Mouse (Mus musculus) layer of hippocampus, postnatal 36 days (tissue): ENCODE results near the gene Arhgap44. TPM values are rescaled to one million over a fixed set of nuclear protein-coding genes. Genes with fewer than 3 reads are reported as not detected.

Source experiments
- DNase-seq, 2 experiments: peaks; one replicate each; pipeline ENCODE4 v3.0.0; 2022
- microRNA-seq, 2 experiments: library from miRNA; unstranded; fragments of <30 nt; microRNA quantifications; one replicate each; pipeline ENCODE4 v1.2.0; 2021
- total RNA-seq, 2 experiments: library from RNA; stranded (reverse); gene quantifications; 2 replicates each; pipeline ENCODE4 v1.2.3; 2021

Arhgap44 gene
- total RNA-seq, 2 experiments from 2014 or later = 111 to 114 TPM

DNA sequence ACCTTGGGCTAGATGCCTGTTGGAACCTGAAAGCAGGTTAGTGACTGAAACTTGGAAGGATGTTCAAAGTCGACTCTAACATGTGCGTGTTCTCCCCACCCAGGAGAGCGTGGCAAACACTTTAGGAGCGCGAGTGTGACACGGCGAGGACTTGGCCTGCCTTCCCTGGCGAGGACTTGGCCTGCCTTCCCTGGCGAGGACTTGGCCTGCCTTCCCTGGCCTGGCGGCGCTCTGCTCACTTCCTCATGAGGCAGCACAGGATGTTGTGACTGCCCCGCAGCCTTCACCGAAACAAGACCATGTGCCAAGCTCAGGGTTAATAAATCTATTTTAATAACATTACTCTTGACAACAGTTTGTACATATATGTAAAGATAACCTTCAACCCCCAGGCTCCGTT lies 161.0 kb downstream of the Arhgap44 start:
- no peak for DNase-seq

DNA sequence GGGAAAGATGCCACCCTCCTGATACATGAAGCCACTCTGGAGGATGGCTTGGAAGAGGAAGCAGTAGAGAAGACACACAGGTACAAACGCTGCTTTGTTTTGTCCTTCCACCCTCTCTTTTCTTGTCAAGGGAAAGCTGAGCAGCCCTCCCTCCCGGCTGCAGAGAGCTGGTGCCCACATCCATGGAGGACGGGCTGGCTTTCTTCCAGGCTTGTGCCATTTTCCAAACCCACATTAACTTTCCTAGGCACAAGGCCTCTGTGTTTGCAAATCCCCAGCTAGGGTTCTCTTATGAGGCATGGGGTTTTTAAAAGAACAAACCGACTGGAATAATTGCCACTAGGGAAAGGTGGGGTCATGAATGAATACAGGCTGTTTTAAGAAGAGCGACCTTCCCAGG lies 163.1 kb downstream of the Arhgap44 start:
- DNase-seq = no peak

DNA sequence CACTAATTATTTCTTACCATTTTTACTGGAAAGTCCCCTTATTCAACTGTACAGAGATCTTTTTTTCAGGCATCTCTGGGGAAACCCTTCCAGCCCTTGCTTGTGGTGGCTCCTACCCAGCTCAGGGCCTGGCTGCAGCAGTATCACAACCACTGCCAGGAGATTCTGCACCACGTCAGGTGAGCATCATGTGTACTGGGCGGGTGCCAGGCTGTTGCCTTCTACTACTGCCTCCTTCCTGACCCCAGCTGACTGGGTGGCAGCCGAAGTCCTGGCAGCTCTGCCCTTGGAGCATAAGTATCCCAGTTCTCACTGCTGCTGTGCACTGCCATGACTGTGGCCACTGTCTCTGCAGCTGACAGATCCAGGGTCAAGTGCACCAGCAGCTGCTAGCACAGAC lies 164.3 kb downstream of the Arhgap44 start:
- DNase-seq = no peak

DNA sequence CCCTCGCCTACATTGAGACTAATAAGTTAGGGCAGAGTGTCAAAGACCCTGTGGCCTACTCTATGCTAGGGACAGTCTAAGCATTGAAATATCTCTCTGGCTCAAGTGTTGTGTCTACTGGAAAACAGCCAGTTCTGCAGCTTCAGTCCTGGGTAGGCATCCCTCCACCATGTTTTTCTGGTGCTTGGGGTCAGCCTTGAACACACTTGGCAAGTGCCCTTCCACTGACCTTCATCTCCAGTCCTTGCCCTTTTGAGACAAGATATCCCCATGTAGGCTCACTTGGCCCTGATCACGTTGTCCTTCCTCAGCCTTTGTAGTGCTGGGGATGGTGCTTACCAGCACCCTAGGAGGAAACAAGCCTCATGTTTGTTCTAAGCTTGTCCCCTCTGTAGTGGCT lies 174.2 kb downstream of the Arhgap44 start:
- no peak for DNase-seq

DNA sequence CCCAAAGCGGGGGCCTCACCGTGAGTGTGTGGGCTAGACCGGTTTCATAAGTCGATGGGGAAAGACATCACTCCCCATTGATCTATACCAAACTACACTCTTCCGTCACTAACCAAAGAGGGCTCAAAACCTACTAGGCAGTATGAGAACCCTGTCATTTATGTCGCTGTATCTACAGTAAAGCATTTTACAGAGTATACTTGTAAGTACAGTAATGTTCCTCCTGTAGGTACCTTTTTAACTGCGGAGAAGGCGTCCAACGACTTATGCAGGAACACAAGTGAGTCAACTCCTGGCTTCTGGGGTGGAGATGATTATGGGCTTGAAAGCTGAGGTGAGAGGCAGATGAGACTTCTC lies 183.3 kb downstream of the Arhgap44 start:
- no peak for DNase-seq

DNA sequence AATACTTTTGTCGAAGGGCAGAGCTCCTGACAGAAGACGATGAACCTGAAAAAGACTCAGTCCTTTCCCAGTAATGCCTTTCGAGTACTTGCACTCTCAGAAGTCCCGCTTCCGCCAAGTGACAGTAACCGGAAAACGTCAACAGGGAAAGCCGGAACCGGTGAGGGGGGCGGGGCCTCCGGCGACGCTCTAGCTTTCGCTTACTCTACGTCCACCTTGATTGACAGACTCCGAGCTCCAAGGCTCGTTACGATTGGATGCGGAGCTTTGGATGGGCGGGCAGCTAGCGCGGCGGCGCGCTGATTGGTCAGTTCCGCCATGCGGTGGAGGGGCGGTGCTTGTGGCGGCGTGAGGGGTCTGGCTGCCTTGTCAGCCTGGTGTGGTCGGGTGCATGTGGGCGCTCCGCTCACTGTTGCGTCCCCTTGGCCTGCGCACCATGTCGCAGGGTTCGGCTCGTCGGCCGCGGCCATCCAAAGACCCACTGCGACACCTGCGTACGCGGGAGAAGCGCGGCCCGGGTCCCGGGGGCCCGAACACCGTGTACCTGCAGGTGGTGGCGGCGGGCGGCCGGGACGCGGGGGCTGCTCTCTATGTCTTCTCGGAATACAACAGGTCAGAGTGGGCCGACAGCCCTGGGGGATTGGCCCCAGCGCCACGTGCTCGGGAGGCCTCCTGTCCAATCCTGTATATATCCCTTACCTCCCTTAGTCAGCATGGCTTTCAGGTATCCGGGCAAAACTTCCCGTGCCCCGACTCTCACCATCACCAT lies 183.9 kb downstream of the Arhgap44 start, which contains the start of gene Elac2:
Elac2 (plus strand) TSS at position 319 of the 769 bp plus-strand sequence.
- peak; percentile 97 to 98 for DNase-seq

DNA sequence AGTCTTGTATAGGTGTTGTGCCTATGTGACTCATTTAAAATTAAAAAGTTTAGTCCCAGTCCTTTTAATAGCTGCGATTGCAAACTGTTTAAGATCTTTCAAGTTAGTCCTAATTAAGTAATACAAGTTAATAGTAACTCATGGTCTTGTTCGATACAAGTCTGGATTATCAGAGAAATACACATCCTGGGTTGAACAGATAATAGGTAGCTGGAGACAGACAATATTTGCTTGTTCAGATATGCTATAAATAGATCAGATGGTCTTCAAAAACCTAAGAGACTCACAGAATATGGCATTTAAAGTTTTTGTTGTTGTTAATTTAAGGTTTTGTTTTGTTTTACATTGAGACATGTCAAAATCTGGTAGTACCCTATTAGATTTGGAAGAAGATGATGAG lies 190.3 kb downstream of the Arhgap44 start:
- no peak for DNase-seq

DNA sequence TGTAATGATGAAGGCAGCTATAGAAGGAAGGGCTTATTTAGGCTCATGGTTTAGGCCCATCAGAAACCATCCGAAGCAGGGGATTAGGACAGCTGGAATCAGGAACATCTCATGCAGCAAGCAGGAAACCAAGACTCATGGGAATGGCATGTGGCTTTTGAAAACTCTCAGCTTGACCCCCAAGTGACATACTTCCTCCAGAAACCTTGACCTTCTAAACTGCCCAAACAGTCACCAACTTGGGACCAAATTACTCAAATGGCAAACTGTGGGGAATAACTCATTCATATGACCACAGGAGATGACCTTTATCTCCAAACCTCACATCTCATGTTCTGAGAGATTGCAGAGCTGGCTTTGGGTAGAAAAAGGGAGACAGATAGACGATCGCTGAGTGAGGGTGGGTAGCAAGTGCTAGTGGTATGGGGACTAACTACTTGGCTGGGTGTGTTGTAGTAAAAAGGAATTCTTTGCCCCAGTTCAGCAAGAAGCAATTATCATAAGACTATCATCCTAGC lies 191.2 kb downstream of the Arhgap44 start:
- no peak for DNase-seq

DNA sequence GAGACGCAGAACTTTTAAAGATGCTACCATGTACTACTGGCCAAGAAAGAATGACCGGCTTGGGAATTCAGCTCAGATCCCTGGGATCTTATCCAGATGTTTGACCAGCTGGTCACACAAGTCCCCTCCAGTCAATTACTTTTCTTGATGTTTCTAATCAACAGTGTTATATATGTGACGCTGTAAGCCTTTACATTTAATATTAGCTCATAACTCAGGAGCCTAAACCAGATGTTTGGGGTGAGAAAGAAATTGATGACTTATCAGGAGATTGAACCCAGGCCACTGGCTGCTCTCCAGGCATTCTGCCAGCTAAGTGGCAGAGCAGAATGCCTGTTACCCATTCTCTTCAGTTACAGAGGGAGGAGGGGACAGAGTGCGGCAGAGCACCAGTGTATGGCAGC lies 193.8 kb downstream of the Arhgap44 start:
- DNase-seq = no peak

DNA sequence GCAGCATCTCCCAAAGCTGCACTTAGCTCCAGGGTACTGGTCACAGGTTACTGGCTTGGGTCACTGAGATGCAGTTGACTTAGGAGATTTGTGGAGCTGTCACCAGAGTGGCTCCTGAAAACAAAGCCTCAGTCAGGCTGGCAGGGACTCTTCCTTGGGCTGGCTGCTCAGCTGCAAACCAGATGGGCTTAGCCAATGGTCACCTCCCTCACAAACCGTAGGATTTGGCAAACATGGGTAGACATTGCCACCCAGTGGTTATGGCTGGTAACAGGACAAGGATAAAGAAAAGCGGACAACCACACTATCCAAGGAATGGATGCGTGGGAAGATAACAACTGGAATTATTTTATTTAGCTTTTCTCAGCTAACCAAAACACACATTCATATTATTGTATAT lies 194.3 kb downstream of the Arhgap44 start:
- DNase-seq = peak; percentile 69 to 76

DNA sequence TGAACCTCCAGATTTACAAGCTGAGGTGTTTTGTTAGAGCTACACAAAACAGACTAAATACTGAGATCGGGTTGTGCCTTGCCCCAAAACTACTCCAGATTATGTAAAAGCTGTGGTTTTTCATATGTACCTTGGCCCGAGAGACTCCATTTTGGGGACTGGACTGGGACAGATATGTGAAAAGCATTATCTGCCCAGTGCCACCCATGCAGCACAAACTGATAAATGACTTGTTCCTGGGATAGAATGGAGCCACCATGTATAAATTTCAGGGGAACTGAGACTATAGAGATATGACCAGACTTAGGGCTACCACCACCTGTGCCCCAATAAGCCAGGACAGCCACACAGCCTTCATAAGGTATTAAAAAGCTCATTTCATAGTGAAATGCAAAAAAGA lies 200.1 kb downstream of the Arhgap44 start:
- DNase-seq = no peak

DNA sequence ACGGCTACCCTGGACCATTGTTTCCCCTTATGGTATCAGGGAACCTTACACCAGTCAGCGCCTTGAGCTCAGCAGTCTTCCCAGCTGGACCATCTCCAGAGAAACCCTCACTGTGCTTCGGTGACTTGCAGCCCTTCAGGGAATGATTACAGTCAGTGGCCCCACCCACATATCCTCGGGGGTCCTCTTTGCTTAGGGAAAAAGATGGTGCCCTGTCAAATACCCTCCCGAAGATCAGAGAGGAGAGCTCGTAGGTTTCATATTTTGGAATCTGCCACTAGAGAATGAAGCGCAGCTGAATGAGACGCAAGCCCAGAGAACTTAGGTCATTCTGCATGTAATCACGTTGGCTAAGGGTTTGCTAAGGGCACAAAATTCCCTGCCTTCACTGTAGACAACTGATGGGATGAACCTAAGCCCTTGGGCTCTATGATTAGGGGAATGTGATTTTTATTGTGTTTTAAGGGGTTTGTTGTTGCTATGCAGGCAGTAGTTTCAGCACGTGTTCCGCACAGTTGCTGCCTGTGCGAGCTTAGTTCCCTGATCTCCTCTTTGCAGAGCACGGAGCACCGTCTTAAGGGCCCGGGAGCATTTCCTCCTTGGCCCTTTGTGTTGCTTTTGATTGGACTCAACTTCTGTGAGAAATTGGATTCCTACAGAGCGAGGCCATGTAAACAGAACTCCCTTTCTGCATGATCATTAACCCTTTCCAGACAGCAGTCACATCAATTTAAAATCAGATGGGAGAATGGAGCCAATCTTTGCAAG lies 205.6 kb downstream of the Arhgap44 start:
- DNase-seq = no peak

Small RNA genes within 50 kb of the gene (microRNA-seq; reads per million reads assigned to microRNA genes)
- 0 reads per million in 2 experiments for gene Gm25991

Other genes with a start within 250 kb of the Arhgap44 start
- gene Elac2, start 183.9 kb downstream of the Arhgap44 start, total RNA-seq = 10 to 100 TPM; 24.9 to 27.8 TPM
- gene 1700086D15Rik, start 3.1 kb downstream of the Arhgap44 start, total RNA-seq = 1 to 10 TPM; 2.6 to 3.5 TPM
- under 1 TPM; 0.22 to 0.53 TPM for gene Myocd, start 107.0 kb upstream of the Arhgap44 start, total RNA-seq